Mouse (Mus musculus): ENCODE data around the gene Cyp27a1. TPM values are rescaled to one million over a fixed set of nuclear protein-coding genes. Genes with fewer than 3 reads are reported as not detected.
A peak's percentile ranks its signal among the peaks of the same experiment; 100 is the strongest.

Cyp27a1 gene
- polyA plus RNA-seq, 1 experiment from 2014 or later: 2.1 TPM

DNA sequence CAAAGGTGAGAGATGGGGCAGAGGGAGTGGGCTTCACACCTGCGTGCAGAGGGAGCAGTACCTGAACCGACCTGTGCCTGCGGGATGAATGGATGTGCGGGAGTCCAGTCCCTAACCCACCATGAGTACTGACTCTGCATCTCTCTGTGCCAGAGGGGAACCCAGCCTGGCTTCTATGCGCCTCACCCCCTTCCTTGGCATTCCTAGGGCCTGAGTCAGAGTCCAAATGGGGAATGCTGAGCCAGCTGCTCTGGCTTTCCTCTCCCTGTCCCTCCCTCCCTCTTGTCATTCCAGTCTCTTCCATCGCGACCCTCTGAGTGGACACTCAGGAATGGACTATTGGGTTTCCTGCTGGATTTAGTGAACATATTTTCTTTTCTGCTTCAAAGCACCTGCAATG lies 35.9 kb downstream of the Cyp27a1 start:
- Histone ChIP-seq H3K9me3 (ENCODE audit: control insufficient read depth, low read length) (no peaks in the 10 kb centered on the region), H3K27me3 (ENCODE audit: control insufficient read depth, insufficient read depth, low read length) (no peaks in the 10 kb centered on the region), H3K4me1 (ENCODE audit: control insufficient read depth, insufficient read depth, low read length) (no peaks in the 10 kb centered on the region), H3K27ac (replicated peaks; ENCODE audit: low read depth, low read length) (no peak overlapping the region), H3K4me3 (replicated peaks; ENCODE audit: low read depth, low read length) (no peak overlapping the region), H3K4me2 (ENCODE audit: low read length) (no peak overlapping the region), H3K36me3 (ENCODE audit: control insufficient read depth, insufficient read depth, low read length) (no peaks in the 10 kb centered on the region), H3K9ac (replicated peaks; ENCODE audit: low read length) (no peak overlapping the region)
- WGBS: 77% methylated on average over 7 of the region's 7 CpGs
- DNase-seq: no peak
- ATAC-seq (ENCODE audit: low FRiP score, low TSS enrichment): no peak

DNA sequence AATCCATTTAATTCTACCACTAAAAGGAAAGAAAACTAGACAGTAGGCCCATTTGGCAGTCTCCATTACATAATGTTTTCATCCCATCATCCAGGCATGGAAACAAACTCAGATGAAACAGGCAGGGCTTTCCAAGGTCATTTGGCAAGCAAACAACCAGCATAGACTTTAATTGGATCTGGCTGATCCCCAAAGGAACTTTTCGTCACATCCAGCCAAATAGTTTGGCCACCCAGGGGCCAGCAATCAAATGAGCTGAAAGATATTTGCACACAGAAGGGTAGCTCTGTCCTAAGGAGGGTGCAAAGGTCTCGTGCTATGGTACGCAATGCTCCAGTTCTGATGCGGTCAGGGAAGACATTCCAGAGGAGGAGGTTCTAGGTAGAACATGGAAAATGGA lies 37.3 kb downstream of the Cyp27a1 start:
- H3K9ac ChIP-seq (replicated peaks; ENCODE audit: low read length): no peak overlapping the region
- H3K27me3 ChIP-seq (ENCODE audit: control insufficient read depth, insufficient read depth, low read length): no peaks in the 10 kb centered on the region
- ATAC-seq (ENCODE audit: low FRiP score, low TSS enrichment): no peak
- DNase-seq: no peak
- no peak overlapping the region for H3K4me3 ChIP-seq (replicated peaks; ENCODE audit: low read depth, low read length)
- no peaks in the 10 kb centered on the region for H3K36me3 ChIP-seq (ENCODE audit: control insufficient read depth, insufficient read depth, low read length)
- no peaks in the 10 kb centered on the region for H3K9me3 ChIP-seq (ENCODE audit: control insufficient read depth, low read length)
- no peak overlapping the region for H3K4me2 ChIP-seq (ENCODE audit: low read length)
- no peaks in the 10 kb centered on the region for H3K4me1 ChIP-seq (ENCODE audit: control insufficient read depth, insufficient read depth, low read length)
- WGBS: 86% methylated on average over 4 of the region's 4 CpGs
- H3K27ac ChIP-seq (replicated peaks; ENCODE audit: low read depth, low read length): no peak overlapping the region

DNA sequence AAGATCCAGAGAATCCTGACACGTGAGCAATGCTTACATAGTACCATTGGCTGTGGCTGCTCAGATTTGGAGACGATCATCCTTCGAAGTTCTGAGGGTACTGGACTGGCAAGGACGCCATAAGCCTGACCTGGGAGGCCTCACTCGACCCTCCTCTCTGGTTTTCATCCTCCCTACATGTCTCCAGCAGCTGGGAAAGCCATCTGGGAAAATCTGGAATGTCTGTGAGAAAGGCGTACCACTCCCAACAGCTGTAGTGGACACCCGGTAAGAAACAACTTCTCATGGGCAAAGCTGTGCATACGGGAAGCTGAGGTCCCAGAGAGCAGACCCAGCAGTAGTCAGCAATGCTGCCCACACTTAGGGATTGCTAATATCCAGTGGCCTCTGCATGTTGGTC lies 38.8 kb downstream of the Cyp27a1 start:
- Histone ChIP-seq H3K4me1 (ENCODE audit: control insufficient read depth, insufficient read depth, low read length) (no peaks in the 10 kb centered on the region), H3K4me2 (ENCODE audit: low read length) (no peak overlapping the region), H3K27me3 (ENCODE audit: control insufficient read depth, insufficient read depth, low read length) (no peaks in the 10 kb centered on the region), H3K27ac (replicated peaks; ENCODE audit: low read depth, low read length) (no peak overlapping the region), H3K36me3 (ENCODE audit: control insufficient read depth, insufficient read depth, low read length) (no peaks in the 10 kb centered on the region), H3K9me3 (ENCODE audit: control insufficient read depth, low read length) (no peaks in the 10 kb centered on the region), H3K9ac (replicated peaks; ENCODE audit: low read length) (no peak overlapping the region), H3K4me3 (replicated peaks; ENCODE audit: low read depth, low read length) (no peak overlapping the region)
- 91% methylated on average over 8 of the region's 8 CpGs for WGBS
- ATAC-seq (ENCODE audit: low FRiP score, low TSS enrichment): no peak
- no peak for DNase-seq

DNA sequence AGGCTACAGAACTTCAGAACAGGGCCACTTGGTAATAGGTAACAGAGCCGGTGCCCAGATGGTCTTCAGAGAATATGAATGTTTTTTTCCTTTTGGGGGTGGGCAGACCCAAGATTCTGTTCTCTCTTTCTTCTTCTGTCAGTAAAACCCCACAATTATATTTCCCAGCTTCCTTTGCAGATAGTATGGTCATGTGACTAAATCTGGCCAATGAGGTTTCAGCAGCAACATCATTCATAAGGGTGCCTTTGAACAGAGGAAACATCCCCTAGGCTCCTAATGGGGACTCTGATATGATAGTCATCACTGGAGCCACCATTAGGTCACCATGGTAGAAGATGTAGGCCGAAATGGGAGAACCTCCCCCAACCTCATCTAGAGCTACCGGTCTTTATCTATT lies 39.5 kb downstream of the Cyp27a1 start:
- H3K4me3 ChIP-seq (replicated peaks; ENCODE audit: low read depth, low read length): no peak overlapping the region
- no peaks in the 10 kb centered on the region for H3K36me3 ChIP-seq (ENCODE audit: control insufficient read depth, insufficient read depth, low read length)
- no peaks in the 10 kb centered on the region for H3K9me3 ChIP-seq (ENCODE audit: control insufficient read depth, low read length)
- H3K9ac ChIP-seq (replicated peaks; ENCODE audit: low read length): no peak overlapping the region
- H3K27me3 ChIP-seq (ENCODE audit: control insufficient read depth, insufficient read depth, low read length): no peaks in the 10 kb centered on the region
- no peak overlapping the region for H3K4me2 ChIP-seq (ENCODE audit: low read length)
- no peak for DNase-seq
- H3K27ac ChIP-seq (replicated peaks; ENCODE audit: low read depth, low read length): no peak overlapping the region
- 95% methylated on average over 3 of the region's 3 CpGs for WGBS
- ATAC-seq (ENCODE audit: low FRiP score, low TSS enrichment): no peak
- H3K4me1 ChIP-seq (ENCODE audit: control insufficient read depth, insufficient read depth, low read length): no peaks in the 10 kb centered on the region

DNA sequence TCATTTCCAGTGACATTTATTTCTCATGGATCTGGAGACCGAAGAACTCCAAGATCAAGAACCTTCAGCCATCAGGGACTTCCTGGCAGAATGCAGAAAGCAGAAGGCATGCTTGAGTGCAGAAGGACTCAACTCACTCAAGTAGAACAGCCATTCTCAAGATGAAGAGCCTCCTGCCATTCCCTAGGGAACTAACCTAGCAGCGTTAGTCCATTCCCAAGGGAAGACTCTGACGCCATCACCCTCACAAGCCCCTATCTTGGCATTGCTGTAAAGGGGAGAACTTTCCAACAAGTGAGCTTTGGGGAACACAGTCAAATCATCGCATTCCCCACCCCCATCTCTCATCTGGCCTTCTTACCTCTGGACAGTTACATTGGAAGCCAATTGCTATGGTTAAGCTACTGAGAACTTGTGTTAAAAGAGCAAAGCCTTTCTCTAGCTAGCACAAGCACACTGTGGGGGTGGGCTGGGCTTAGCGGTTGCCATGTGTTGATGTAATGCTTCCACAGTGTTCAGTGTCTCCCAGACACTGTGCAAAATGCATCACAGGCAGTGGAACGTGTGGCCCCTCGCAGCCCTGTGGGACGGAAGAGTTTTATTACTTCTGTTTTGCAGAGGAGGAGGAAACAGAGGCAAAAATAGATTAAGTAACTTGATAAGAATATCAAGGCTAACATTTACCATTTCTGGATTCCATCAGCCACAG lies 40.0 kb downstream of the Cyp27a1 start:
- Histone ChIP-seq H3K27ac (replicated peaks; ENCODE audit: low read depth, low read length) (no peak overlapping the region), H3K36me3 (ENCODE audit: control insufficient read depth, insufficient read depth, low read length) (no peaks in the 10 kb centered on the region), H3K4me3 (replicated peaks; ENCODE audit: low read depth, low read length) (no peak overlapping the region), H3K4me1 (ENCODE audit: control insufficient read depth, insufficient read depth, low read length) (no peaks in the 10 kb centered on the region), H3K9ac (replicated peaks; ENCODE audit: low read length) (no peak overlapping the region), H3K4me2 (ENCODE audit: low read length) (no peak overlapping the region), H3K9me3 (ENCODE audit: control insufficient read depth, low read length) (no peaks in the 10 kb centered on the region), H3K27me3 (ENCODE audit: control insufficient read depth, insufficient read depth, low read length) (no peaks in the 10 kb centered on the region)
- DNase-seq (no peak), ATAC-seq (ENCODE audit: low FRiP score, low TSS enrichment) (no peak)
- 89% methylated on average over 8 of the region's 8 CpGs for WGBS

DNA sequence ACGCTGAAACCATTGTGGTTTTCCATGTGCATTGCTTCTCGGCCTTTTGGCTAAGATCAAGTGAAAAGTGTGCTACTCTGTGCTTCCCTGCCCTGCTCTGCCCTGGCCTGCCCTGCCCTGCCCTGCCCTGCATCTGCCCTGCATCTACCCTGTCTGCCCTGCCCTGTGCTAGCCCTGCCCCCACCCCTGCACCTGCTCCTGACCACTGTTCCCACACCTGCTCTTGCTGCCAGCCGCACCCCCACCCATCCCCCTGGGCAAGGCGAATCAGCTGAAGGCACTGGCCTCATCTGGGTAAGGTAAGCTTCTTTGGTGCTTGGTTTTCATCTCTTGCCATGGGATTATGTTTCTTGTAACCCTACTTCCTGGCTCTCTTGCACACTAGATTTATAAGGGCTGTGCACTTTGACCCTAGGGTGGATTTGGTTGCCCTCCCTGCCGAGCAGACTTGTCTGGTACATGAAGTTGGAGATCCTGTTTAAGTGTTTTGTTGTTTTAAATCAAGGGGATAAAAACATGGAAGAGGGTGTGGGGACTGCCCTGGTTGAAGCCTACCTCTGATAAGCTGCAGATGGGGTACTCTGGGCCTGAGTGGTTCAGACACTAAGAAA lies 40.9 kb downstream of the Cyp27a1 start:
- no peak overlapping the region for H3K9ac ChIP-seq (replicated peaks; ENCODE audit: low read length)
- no peak for ATAC-seq (ENCODE audit: low FRiP score, low TSS enrichment)
- no peak overlapping the region for H3K27ac ChIP-seq (replicated peaks; ENCODE audit: low read depth, low read length)
- H3K27me3 ChIP-seq (ENCODE audit: control insufficient read depth, insufficient read depth, low read length): no peaks in the 10 kb centered on the region
- DNase-seq: no peak
- H3K36me3 ChIP-seq (ENCODE audit: control insufficient read depth, insufficient read depth, low read length): no peaks in the 10 kb centered on the region
- WGBS: 75% methylated on average over 5 of the region's 5 CpGs
- H3K4me3 ChIP-seq (replicated peaks; ENCODE audit: low read depth, low read length): no peak overlapping the region
- no peaks in the 10 kb centered on the region for H3K9me3 ChIP-seq (ENCODE audit: control insufficient read depth, low read length)
- no peaks in the 10 kb centered on the region for H3K4me1 ChIP-seq (ENCODE audit: control insufficient read depth, insufficient read depth, low read length)
- H3K4me2 ChIP-seq (ENCODE audit: low read length): no peak overlapping the region

DNA sequence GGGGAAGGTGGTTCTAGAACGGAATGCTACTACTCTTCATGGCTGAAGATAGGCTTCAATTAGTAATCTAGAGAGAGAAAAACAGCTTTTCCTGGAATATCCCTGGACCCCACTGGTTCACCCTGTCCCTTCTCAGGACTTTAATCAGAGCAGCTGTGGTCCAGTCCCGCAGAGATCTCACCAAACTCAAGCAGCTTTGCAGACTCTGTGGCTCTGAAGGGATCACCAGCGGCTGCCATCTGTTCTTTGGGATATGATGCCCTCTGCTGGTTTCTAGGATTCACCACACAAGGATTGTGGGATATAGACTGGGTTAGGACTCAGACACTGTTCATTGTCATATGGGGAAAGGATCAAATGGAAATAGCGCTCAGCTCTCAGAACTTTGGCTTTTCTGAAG lies 46.4 kb downstream of the Cyp27a1 start:
- Histone ChIP-seq H3K36me3 (ENCODE audit: control insufficient read depth, insufficient read depth, low read length) (no peaks in the 10 kb centered on the region), H3K4me2 (ENCODE audit: low read length) (no peak overlapping the region), H3K27me3 (ENCODE audit: control insufficient read depth, insufficient read depth, low read length) (0 out of 2 replicates have a peak, but pooled peaks cover 7% of the 10 kb centered on the region), H3K4me1 (ENCODE audit: control insufficient read depth, insufficient read depth, low read length) (no peaks in the 10 kb centered on the region), H3K4me3 (replicated peaks; ENCODE audit: low read depth, low read length) (no peak overlapping the region), H3K27ac (replicated peaks; ENCODE audit: low read depth, low read length) (no peak overlapping the region), H3K9me3 (ENCODE audit: control insufficient read depth, low read length) (no peaks in the 10 kb centered on the region), H3K9ac (replicated peaks; ENCODE audit: low read length) (no peak overlapping the region)
- 27% methylated on average over 4 of the region's 4 CpGs for WGBS
- ATAC-seq (ENCODE audit: low FRiP score, low TSS enrichment) (no peak), DNase-seq (peak; percentile 74)

DNA sequence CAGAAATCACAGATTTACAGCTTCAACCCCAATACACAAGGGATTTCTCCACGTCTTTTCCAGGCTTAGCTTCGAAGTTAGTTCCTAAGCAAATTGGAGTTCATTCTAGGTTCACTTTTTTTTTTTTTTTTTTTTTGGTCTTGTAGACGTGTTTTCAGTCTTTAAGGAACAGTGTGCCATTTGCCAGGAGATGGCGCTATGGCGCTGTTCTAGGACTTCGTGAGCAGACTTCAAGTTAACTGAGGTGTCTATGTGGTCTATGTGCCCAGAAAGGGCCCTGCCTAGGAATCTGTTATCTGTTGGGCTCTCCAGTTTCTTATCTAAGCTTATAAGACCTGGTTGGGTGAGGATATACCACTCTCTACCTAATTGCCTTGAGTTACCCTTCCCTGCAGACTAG lies 49.7 kb downstream of the Cyp27a1 start:
- no peak overlapping the region for H3K4me2 ChIP-seq (ENCODE audit: low read length)
- no peak for ATAC-seq (ENCODE audit: low FRiP score, low TSS enrichment)
- 5% methylated on average over 6 of the region's 6 CpGs for WGBS

More for the DNA sequence above, 49.7 kb downstream of the Cyp27a1 start:
- peaks cover 7% of the 10 kb centered on the region; the same call in 1 of the 2 replicates for H3K27me3 ChIP-seq (ENCODE audit: control insufficient read depth, insufficient read depth, low read length)
- DNase-seq: peak; percentile 85
- H3K9ac ChIP-seq (replicated peaks; ENCODE audit: low read length): no peak overlapping the region
- no peak overlapping the region for H3K4me3 ChIP-seq (replicated peaks; ENCODE audit: low read depth, low read length)
- H3K4me1 ChIP-seq (ENCODE audit: control insufficient read depth, insufficient read depth, low read length): no peaks in the 10 kb centered on the region
- H3K36me3 ChIP-seq (ENCODE audit: control insufficient read depth, insufficient read depth, low read length): no peaks in the 10 kb centered on the region
- no peaks in the 10 kb centered on the region for H3K9me3 ChIP-seq (ENCODE audit: control insufficient read depth, low read length)
- no peak overlapping the region for H3K27ac ChIP-seq (replicated peaks; ENCODE audit: low read depth, low read length)

All from midbrain, embryonic 14.5 days (tissue).